Mouse (Mus musculus): ENCODE data around the gene Cep104.

Cep104 gene

GRCm38 (mm10) chr4:154028646-154029045 is 53.7 kb downstream of the Cep104 start:
- ATAC-seq (ENCODE audit: insufficient number of reproducible peaks, low FRiP score, low TSS enrichment), result no peak

- ATAC-seq (ENCODE audit: insufficient number of reproducible peaks, low FRiP score, low TSS enrichment), result no peak
Measured at GRCm38 (mm10) chr4:154037123-154037522, 62.1 kb downstream of the Cep104 start.

GRCm38 (mm10) chr4:154042577-154042976 is 67.6 kb downstream of the Cep104 start, which contains the start of gene Ccdc27:
Gene Ccdc27 (minus strand): TSS chr4:154042677.
- ATAC-seq (ENCODE audit: insufficient number of reproducible peaks, low FRiP score, low TSS enrichment), result no peak

- ATAC-seq (ENCODE audit: insufficient number of reproducible peaks, low FRiP score, low TSS enrichment), result no peak
Measured at GRCm38 (mm10) chr4:154045837-154046236, 70.8 kb downstream of the Cep104 start.

GRCm38 (mm10) chr4:154051401-154051800 is 76.4 kb downstream of the Cep104 start:
- ATAC-seq (ENCODE audit: insufficient number of reproducible peaks, low FRiP score, low TSS enrichment), result no peak

GRCm38 (mm10) chr4:154053065-154053464 is 78.1 kb downstream of the Cep104 start:
- ATAC-seq (ENCODE audit: insufficient number of reproducible peaks, low FRiP score, low TSS enrichment), result no peak

- ATAC-seq (ENCODE audit: insufficient number of reproducible peaks, low FRiP score, low TSS enrichment), result no peak
Measured at GRCm38 (mm10) chr4:154055482-154055881, 80.5 kb downstream of the Cep104 start.

- ATAC-seq (ENCODE audit: insufficient number of reproducible peaks, low FRiP score, low TSS enrichment), result no peak
Measured at GRCm38 (mm10) chr4:154056046-154056445, 81.1 kb downstream of the Cep104 start.

- ATAC-seq (ENCODE audit: insufficient number of reproducible peaks, low FRiP score, low TSS enrichment), result no peak
Measured at GRCm38 (mm10) chr4:154056661-154057060, 81.7 kb downstream of the Cep104 start.

- ATAC-seq (ENCODE audit: insufficient number of reproducible peaks, low FRiP score, low TSS enrichment), result no peak
Measured at GRCm38 (mm10) chr4:154057696-154058095, 82.7 kb downstream of the Cep104 start.
